Mouse (Mus musculus) ES-E14 (cell line): ENCODE measurements at regions not wholly inside any gene's neighbourhood (a gene's known extent, or its start where the extent isn't known, plus 50 kb on each side); places are given as distances from the start of the nearest gene placed in this dataset.

ENCODE experiments used
- DNase-seq: peaks from one replicate; pipeline ENCODE4 v3.0.0-alpha.2; 2013; ENCODE audit warnings: low read depth, low spot score
- H3K27ac ChIP-seq: 2 replicates; pipeline ENCODE4 v1.5.1; 2012; ENCODE audit warnings: low read depth, mild to moderate bottlenecking, low read length, moderate library complexity, mixed read lengths; ENCODE audit not compliant: poor library complexity, insufficient read depth, severe bottlenecking
- H3K36me3 ChIP-seq: 2 replicates; pipeline ENCODE4 v1.6.1; 2012; ENCODE audit warnings: mild to moderate bottlenecking, low read length, moderate library complexity, mixed read lengths; ENCODE audit not compliant: control insufficient read depth, poor library complexity, insufficient read depth, severe bottlenecking
- H3K4me1 ChIP-seq, 2 experiments: fragments of 150-350 bp in 1 of 2; sonication (generic) in 1 of 2; 2 replicates each; pipeline ENCODE4 v1.6.1; 2012; ENCODE audit warnings: low read length in 2 of 2, mild to moderate bottlenecking in 1 of 2, mixed read lengths in 1 of 2; ENCODE audit not compliant: control insufficient read depth in 2 of 2, insufficient read depth in 2 of 2, poor library complexity in 1 of 2
- H3K4me3 ChIP-seq, 2 experiments: fragments of 150-350 bp in 1 of 2; sonication (generic) in 1 of 2; 2 replicates each; pipeline ENCODE4 v1.5.1; 2012; ENCODE audit warnings: low read length in 2 of 2, low read depth in 1 of 2, mild to moderate bottlenecking in 1 of 2, mixed read lengths in 1 of 2; ENCODE audit not compliant: insufficient read depth in 1 of 2, poor library complexity in 1 of 2, severe bottlenecking in 1 of 2
- H3K9ac ChIP-seq: 2 replicates; pipeline ENCODE4 v1.6.1; 2012; ENCODE audit warnings: low read depth, mild to moderate bottlenecking, low read length, mixed read lengths; ENCODE audit not compliant: poor library complexity, insufficient read depth, severe bottlenecking
- H3K9me3 ChIP-seq: fragments of 150-350 bp; sonication (generic); 2 replicates; pipeline ENCODE4 v1.6.1; 2012; ENCODE audit warnings: low read depth, mild to moderate bottlenecking, low read length; ENCODE audit not compliant: control insufficient read depth, insufficient read depth
- CHD2 ChIP-seq: IDR thresholded peaks from 2 replicates; pipeline ENCODE4 v1.6.1; 2014; ENCODE audit warnings: mild to moderate bottlenecking, low read depth, low read length, inconsistent platforms
- HCFC1 ChIP-seq: IDR thresholded peaks from 2 replicates; pipeline ENCODE4 v1.6.1; 2012; ENCODE audit warnings: low read length, inconsistent platforms, borderline replicate concordance; ENCODE audit not compliant: insufficient read depth
- MAFK ChIP-seq: IDR thresholded peaks from 2 replicates; pipeline ENCODE4 v1.6.1; 2014; ENCODE audit warnings: mild to moderate bottlenecking, low read depth, low read length, inconsistent platforms; ENCODE audit not compliant: insufficient read depth
- ZC3H11A ChIP-seq: IDR thresholded peaks from 2 replicates; pipeline ENCODE4 v1.6.1; 2012; ENCODE audit warnings: low read depth, mild to moderate bottlenecking, inconsistent platforms, low read length, borderline replicate concordance
- ZNF384 ChIP-seq: IDR thresholded peaks from 2 replicates; pipeline ENCODE4 v1.6.1; 2012; ENCODE audit warnings: low read depth, low read length, inconsistent platforms
- in situ Hi-C, 2 experiments: fragments of 600-800 bp; cut with MboI; formaldehyde crosslinking; loops; one replicate each; pipeline ENCODE4 v1.15.1; 2025; ENCODE audit warnings: low sequenced_read_pairs in 2 of 2, inconsistent platforms in 1 of 2; ENCODE audit not compliant: unreplicated experiment in 2 of 2

DNA sequence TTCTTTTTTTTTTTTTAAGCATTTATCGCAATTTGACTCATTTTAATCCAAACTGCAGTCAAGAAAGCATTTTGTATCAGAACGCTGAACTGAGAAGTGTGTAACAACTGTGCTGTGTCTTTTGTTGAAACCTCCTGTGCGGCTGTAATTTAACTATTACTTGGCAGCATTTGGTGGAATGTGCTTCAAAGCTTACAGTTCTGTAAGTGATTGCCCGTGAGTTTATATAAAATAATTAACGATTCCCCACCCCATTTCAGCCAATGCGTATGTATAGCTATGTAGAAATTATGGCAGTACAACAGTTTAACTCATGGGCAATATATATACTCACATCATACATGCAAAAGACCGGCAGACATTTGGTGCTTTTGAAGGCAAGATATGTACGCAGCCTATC, 421.8 kb upstream of the Ubash3b start:
- Histone ChIP-seq H3K27ac (no peak overlapping the region), H3K9me3 (no peaks in the 10 kb centered on the region), H3K4me3 (no peak overlapping the region), H3K4me1 (peaks cover 0 to 9% of the 10 kb centered on the region in 2 experiments; a peak in 2 of 4 replicates), H3K36me3 (no peaks in the 10 kb centered on the region), H3K9ac (no peak overlapping the region)
- in situ Hi-C loops: no loop called here
- no peak for DNase-seq
- TF ChIP-seq HCFC1: no peak
- no peak for TF ChIP-seq CHD2
- no peak for TF ChIP-seq MAFK
- no peak for TF ChIP-seq ZC3H11A
- no peak for TF ChIP-seq ZNF384

DNA sequence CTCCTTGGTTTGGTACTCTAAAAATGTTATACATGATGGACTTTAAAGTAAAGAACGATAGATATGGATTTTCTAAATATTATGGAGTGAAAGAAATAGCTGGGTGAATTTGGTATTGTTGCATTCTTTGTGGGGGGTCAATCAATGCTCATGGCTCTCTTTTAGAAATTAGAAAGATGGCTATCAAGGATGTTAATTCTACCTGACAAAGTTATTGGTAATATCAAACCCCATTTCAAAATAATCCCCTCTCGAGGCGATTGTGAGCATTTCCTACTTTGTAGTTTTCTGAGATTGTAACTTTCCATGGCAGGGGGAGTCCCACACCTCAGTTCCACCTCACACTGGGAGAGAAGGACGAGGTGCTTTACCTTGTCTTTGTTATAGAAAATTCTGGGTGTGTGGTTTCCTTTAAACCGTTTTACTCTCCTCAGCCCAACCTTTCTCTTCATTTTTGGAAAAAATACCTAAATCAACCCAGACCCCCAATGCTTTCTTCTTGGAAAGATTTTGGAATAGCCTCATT, 421.3 kb upstream of the Ubash3b start:
- no peak for DNase-seq
- peaks cover 0 to 9% of the 10 kb centered on the region in 2 experiments; a peak in 2 of 4 replicates for H3K4me1 ChIP-seq
- no peak overlapping the region for H3K27ac ChIP-seq
- H3K4me3 ChIP-seq: no peak overlapping the region
- no peak overlapping the region for H3K9ac ChIP-seq
- no peak for TF ChIP-seq CHD2
- no peak for TF ChIP-seq ZC3H11A
- no peak for TF ChIP-seq ZNF384
- no peak for TF ChIP-seq MAFK
- no peak for TF ChIP-seq HCFC1
- H3K36me3 ChIP-seq: no peaks in the 10 kb centered on the region
- H3K9me3 ChIP-seq: no peaks in the 10 kb centered on the region
- in situ Hi-C loops: no loop called here

DNA sequence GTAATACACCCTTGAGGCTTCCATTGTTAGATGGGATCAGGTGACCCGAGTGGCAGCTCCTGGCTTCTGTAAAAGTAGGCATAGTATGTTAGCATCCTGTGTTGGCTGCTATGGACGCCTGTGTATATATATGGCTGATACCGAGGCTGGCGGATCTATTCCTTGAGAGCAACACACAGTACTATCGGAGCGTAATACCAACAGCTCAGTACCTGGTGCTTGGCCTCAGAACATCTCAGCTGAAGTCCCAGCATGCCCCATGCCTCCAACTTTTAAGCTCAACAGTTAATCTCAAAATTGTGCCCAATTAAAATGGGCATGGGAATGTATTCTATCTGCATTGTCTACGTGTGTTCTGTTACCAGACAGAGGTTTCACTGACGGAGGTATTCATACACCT, 420.7 kb upstream of the Ubash3b start:
- H3K4me1 ChIP-seq: peaks cover 0 to 9% of the 10 kb centered on the region in 2 experiments; a peak in 2 of 4 replicates
- no peak overlapping the region for H3K27ac ChIP-seq
- in situ Hi-C loops: no loop called here
- no peaks in the 10 kb centered on the region for H3K9me3 ChIP-seq
- no peak overlapping the region for H3K9ac ChIP-seq
- H3K36me3 ChIP-seq: no peaks in the 10 kb centered on the region
- TF ChIP-seq ZNF384 (no peak), MAFK (no peak), HCFC1 (no peak), ZC3H11A (no peak), CHD2 (no peak)
- H3K4me3 ChIP-seq: no peak overlapping the region
- DNase-seq: no peak

DNA sequence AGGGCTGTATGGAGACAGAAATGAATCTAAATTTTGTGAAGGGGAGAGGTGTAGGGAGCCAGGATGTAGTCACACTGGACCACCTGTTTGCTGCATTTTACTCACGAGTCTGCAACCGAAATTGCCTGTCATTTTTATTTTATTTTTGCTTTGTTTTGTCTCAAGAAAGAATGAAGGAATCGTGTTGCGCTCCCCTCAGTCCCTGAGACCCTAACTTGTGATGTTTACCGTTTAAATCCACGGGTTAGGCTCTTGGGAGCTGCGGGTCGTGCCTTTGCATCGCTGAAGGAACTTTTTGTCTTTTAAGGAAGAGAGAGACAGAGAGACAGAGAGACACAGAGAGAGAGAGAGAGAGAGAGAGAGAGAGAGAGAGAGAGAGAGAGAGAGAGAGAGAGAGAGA, 420.2 kb upstream of the Ubash3b start:
- H3K4me3 ChIP-seq: no peak overlapping the region
- peaks cover 0 to 9% of the 10 kb centered on the region in 2 experiments; a peak in 2 of 4 replicates for H3K4me1 ChIP-seq
- H3K9ac ChIP-seq: no peak overlapping the region
- H3K27ac ChIP-seq: no peak overlapping the region
- no peaks in the 10 kb centered on the region for H3K36me3 ChIP-seq
- no peak for TF ChIP-seq MAFK
- no peak for TF ChIP-seq ZC3H11A
- no peak for TF ChIP-seq CHD2
- TF ChIP-seq ZNF384: no peak
- TF ChIP-seq HCFC1: no peak
- in situ Hi-C loops: no loop called here
- no peak for DNase-seq
- H3K9me3 ChIP-seq: no peaks in the 10 kb centered on the region

DNA sequence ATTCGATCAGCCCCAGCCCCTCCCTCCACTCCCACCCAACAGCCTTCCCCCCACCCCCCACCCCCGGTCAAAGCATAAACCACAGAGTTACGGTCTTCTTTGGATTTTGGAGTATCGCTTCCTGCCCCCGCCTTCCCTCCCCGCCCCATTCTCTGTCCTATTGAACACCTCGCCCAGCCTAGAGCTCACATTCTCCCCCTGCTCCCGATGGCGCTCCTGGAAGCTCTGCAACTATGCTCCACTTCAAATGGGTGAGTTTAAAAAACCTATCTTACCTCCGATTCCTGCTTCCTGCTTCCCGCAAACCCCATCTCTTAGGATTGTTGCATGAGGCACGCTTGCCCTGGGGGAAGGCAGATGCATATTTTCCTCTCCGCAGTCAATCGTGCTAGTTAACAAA, 419.7 kb upstream of the Ubash3b start:
- DNase-seq: no peak
- TF ChIP-seq ZC3H11A (no peak), CHD2 (no peak), HCFC1 (no peak), MAFK (no peak), ZNF384 (no peak)

More for the DNA sequence above, 419.7 kb upstream of the Ubash3b start:
- in situ Hi-C loops: no loop called here
- Histone ChIP-seq H3K27ac (no peak overlapping the region), H3K36me3 (no peaks in the 10 kb centered on the region), H3K9ac (no peak overlapping the region; the same call in 1 of the 2 replicates), H3K4me1 (peaks cover 0 to 9% of the 10 kb centered on the region in 2 experiments; a peak in 2 of 4 replicates), H3K9me3 (no peaks in the 10 kb centered on the region), H3K4me3 (no peak overlapping the region; a peak in 2 of 4 replicates)
